Mouse (Mus musculus) hindbrain, embryonic 16.5 days (tissue): ENCODE data around the gene Il1b. TPM values are rescaled to one million over a fixed set of nuclear protein-coding genes. Genes with fewer than 3 reads are reported as not detected.

ENCODE experiments used
- polyA plus RNA-seq: library from polyadenylated mRNA; unstranded; fragments of >200 nt; fragmentation: Nextera tagmentation; extraction: Ambion mirVana; gene quantifications from 2 replicates; pipeline ENCODE4 v1.2.1, GENCODE M21; 2015

Gene Il1b
- polyA plus RNA-seq, 1 experiment from 2014 or later: not detected

Other genes starting within 250 kb of the Il1b start
- 18.7 and 19.8 TPM in 2 replicates for gene Chchd5, start 241.4 kb downstream of the Il1b start, polyA plus RNA-seq
- 53.2 and 55.6 TPM in 2 replicates for gene Slc20a1, start 172.4 kb downstream of the Il1b start, polyA plus RNA-seq
- 9.7 and 13.3 TPM in 2 replicates for gene Ckap2l, start 73.9 kb downstream of the Il1b start, polyA plus RNA-seq
- gene Il1a, start 61.2 kb downstream of the Il1b start, polyA plus RNA-seq: 0.19 and 0.34 TPM in 2 replicates
- not detected in 2 replicates for gene F830045P16Rik, start 165.5 kb upstream of the Il1b start, polyA plus RNA-seq
- gene Sirpa, start 221.7 kb upstream of the Il1b start, polyA plus RNA-seq: 31.9 and 34.6 TPM in 2 replicates